ENCODE assay signal across 12 mouse cellular contexts in genomic region chr16:11782082-11782481, GRCm38 (mm10).
DNase-seq lines count a peak whose midpoint lies in the region; ATAC-seq lines count a peak whose summit lies in the region.
"Had no signal": no experiment of that assay in that cellular context is flagged by ENCODE, and none has a peak within 500 bp of the region (broad histone marks: within the 10 kb centered on the region; RNA-seq: fewer than 3 reads in every experiment).

No protein-coding gene starts in this region.

- H3K4me1 ChIP-seq in forebrain, embryonic 16.5 days (replicated peaks; ENCODE audit: control insufficient read depth, insufficient read depth, low read length) = no peaks in the 10 kb centered on the region; the same call in 1 of the 2 replicates
- H3K4me1 ChIP-seq in forebrain, embryonic 10.5 days = no peaks in the 10 kb centered on the region
- H3K4me1 ChIP-seq in liver, embryonic 11.5 days (replicated peaks; ENCODE audit: control insufficient read depth, insufficient read depth, low read length) = 0 out of 2 replicates have a peak, but pooled peaks cover 6% of the 10 kb centered on the region
- H3K4me1 ChIP-seq in kidney, embryonic 14.5 days (ENCODE audit: control insufficient read depth, insufficient read depth, low read length) = no peaks in the 10 kb centered on the region
- H3K4me1 ChIP-seq: lung, embryonic 15.5 days had no signal

- H3K4me2 ChIP-seq in forebrain, embryonic 16.5 days (ENCODE audit: low read length) = no peak overlapping the region
- no peak overlapping the region for H3K4me2 ChIP-seq in liver, embryonic 11.5 days
- no peak overlapping the region for H3K4me2 ChIP-seq in kidney, embryonic 14.5 days (replicated peaks; ENCODE audit: low read depth, low read length)
- H3K4me2 ChIP-seq: lung, embryonic 15.5 days had no signal

- no peaks in the 10 kb centered on the region for H3K27me3 ChIP-seq in forebrain, embryonic 16.5 days (replicated peaks; ENCODE audit: control insufficient read depth, insufficient read depth, low read length)
- H3K27me3 ChIP-seq in forebrain, embryonic 10.5 days (ENCODE audit: poor library complexity, severe bottlenecking) = no peaks in the 10 kb centered on the region
- H3K27me3 ChIP-seq in liver, embryonic 11.5 days (replicated peaks; ENCODE audit: control insufficient read depth, insufficient read depth, low read length) = no peaks in the 10 kb centered on the region
- no peaks in the 10 kb centered on the region for H3K27me3 ChIP-seq in kidney, embryonic 14.5 days (ENCODE audit: control insufficient read depth, insufficient read depth, low read length)
- H3K27me3 ChIP-seq: lung, embryonic 15.5 days had no signal

- no peaks in the 10 kb centered on the region for H3K36me3 ChIP-seq in forebrain, embryonic 16.5 days (ENCODE audit: control insufficient read depth, insufficient read depth)
- H3K36me3 ChIP-seq in forebrain, embryonic 10.5 days (replicated peaks) = no peaks in the 10 kb centered on the region
- H3K36me3 ChIP-seq in liver, embryonic 11.5 days (ENCODE audit: control insufficient read depth, insufficient read depth, low read length) = no peaks in the 10 kb centered on the region
- no peaks in the 10 kb centered on the region for H3K36me3 ChIP-seq in kidney, embryonic 14.5 days (ENCODE audit: control insufficient read depth, insufficient read depth, low read length)
- H3K36me3 ChIP-seq: lung, embryonic 15.5 days had no signal

- WGBS in forebrain, embryonic 16.5 days = 44% methylated on average over 2 of the region's 2 CpGs
- 46% methylated on average over 2 of the region's 2 CpGs for WGBS in forebrain, embryonic 10.5 days
- WGBS in liver, embryonic 11.5 days = 5% methylated on average over 2 of the region's 2 CpGs
- 15% methylated on average over 2 of the region's 2 CpGs for whole genome bisulfite sequencing in kidney, embryonic 14.5 days

- ATAC-seq in forebrain, embryonic 16.5 days = peak; percentile 62; the same call in 1 of the 2 replicates
- ATAC-seq in liver, embryonic 11.5 days (replicated peaks; ENCODE audit: low FRiP score) = peak; percentile 86
- ATAC-seq in kidney, embryonic 14.5 days (ENCODE audit: low FRiP score, low TSS enrichment) = no peak
- ATAC-seq: CD4-positive, CD25-positive, alpha-beta regulatory T cell, adult 4 months had no signal

- no peaks in the 10 kb centered on the region for H3K9me3 ChIP-seq in forebrain, embryonic 16.5 days (ENCODE audit: control insufficient read depth, low read length)
- no peaks in the 10 kb centered on the region for H3K9me3 ChIP-seq in forebrain, embryonic 10.5 days
- no peaks in the 10 kb centered on the region for H3K9me3 ChIP-seq in liver, embryonic 11.5 days (ENCODE audit: control insufficient read depth, low read length)
- H3K9me3 ChIP-seq in kidney, embryonic 14.5 days (ENCODE audit: control insufficient read depth, low read length) = no peaks in the 10 kb centered on the region
- H3K9me3 ChIP-seq: lung, embryonic 15.5 days had no signal

- DNase-seq in forebrain, embryonic 10.5 days (ENCODE audit: extremely low spot score, low spot score) = no peak
- peak; percentile 22 for DNase-seq in right cerebral cortex, adult 18-20 months
- DNase-seq in right cerebral cortex, postnatal 25 days = no peak
- DNase-seq in liver, embryonic 11.5 days (ENCODE audit: low spot score) = no peak
- DNase-seq in gastrocnemius, adult 18-20 months (ENCODE audit: low spot score) = no peak
- no peak for DNase-seq in thymus, adult 18-20 months
- DNase-seq: cerebellum, adult 8-10 months had no signal

- H3K27ac ChIP-seq in forebrain, embryonic 16.5 days (ENCODE audit: low read length) = no peak overlapping the region
- H3K27ac ChIP-seq in forebrain, embryonic 10.5 days = no peak overlapping the region
- H3K27ac ChIP-seq in liver, embryonic 11.5 days (ENCODE audit: low read depth, low read length) = no peak overlapping the region
- no peak overlapping the region for H3K27ac ChIP-seq in kidney, embryonic 14.5 days (ENCODE audit: low read depth, low read length)
- H3K27ac ChIP-seq: left cerebral cortex, adult 2 months; lung, embryonic 15.5 days had no signal

- no peak overlapping the region for H3K4me3 ChIP-seq in forebrain, embryonic 16.5 days (replicated peaks; ENCODE audit: low read length)
- no peak overlapping the region for H3K4me3 ChIP-seq in forebrain, embryonic 10.5 days
- no peak overlapping the region for H3K4me3 ChIP-seq in liver, embryonic 11.5 days (ENCODE audit: low read depth, low read length)
- H3K4me3 ChIP-seq in kidney, embryonic 14.5 days (ENCODE audit: low read length) = no peak overlapping the region
- H3K4me3 ChIP-seq: left cerebral cortex, adult 2 months; lung, embryonic 15.5 days had no signal

- H3K9ac ChIP-seq in forebrain, embryonic 16.5 days (replicated peaks; ENCODE audit: low read depth, low read length) = no peak overlapping the region
- H3K9ac ChIP-seq in liver, embryonic 11.5 days (ENCODE audit: low read depth, low read length) = no peak overlapping the region
- no peak overlapping the region for H3K9ac ChIP-seq in kidney, embryonic 14.5 days (ENCODE audit: low read depth, low read length)
- H3K9ac ChIP-seq: lung, embryonic 15.5 days had no signal
